Mouse (Mus musculus): Measurements from ENCODE around the gene Brwd1.
"Not testable (repeated sequence)": the region's sequence is repeated elsewhere in the genome, so short reads cannot be mapped to it uniquely, and the experiment has no call there.

Gene Brwd1

GRCm38 (mm10) chr16:96082301-96083178, at the start of gene Brwd1:
Brwd1 (minus strand) TSS chr16:96082526.
- peak; percentile 27 for DNase-seq (ENCODE audit: low read depth)

GRCm38 (mm10) chr16:96128466-96128865, 46.1 kb upstream of the Brwd1 start:
- no peak for DNase-seq (ENCODE audit: low read depth)

- peak; percentile 84 for DNase-seq (ENCODE audit: low read depth)
Measured at GRCm38 (mm10) chr16:96127657-96128344, 45.5 kb upstream of the Brwd1 start, which contains the start of gene Hmgn1. Hmgn1 (minus strand) TSS chr16:96127729.

GRCm38 (mm10) chr16:96127288-96127656, 44.9 kb upstream of the Brwd1 start:
- DNase-seq (ENCODE audit: low read depth), result no peak

GRCm38 (mm10) chr16:96126684-96127171, 44.4 kb upstream of the Brwd1 start:
- no peak for DNase-seq (ENCODE audit: low read depth)

GRCm38 (mm10) chr16:96120022-96120623, 37.8 kb upstream of the Brwd1 start:
- no peak for DNase-seq (ENCODE audit: low read depth)

GRCm38 (mm10) chr16:96114729-96115128, 32.4 kb upstream of the Brwd1 start:
- DNase-seq (ENCODE audit: low read depth), result no peak

GRCm38 (mm10) chr16:96112769-96113168, 30.4 kb upstream of the Brwd1 start:
- no peak for DNase-seq (ENCODE audit: low read depth)

GRCm38 (mm10) chr16:96110655-96111345, 28.5 kb upstream of the Brwd1 start:
- DNase-seq (ENCODE audit: low read depth), result no peak

GRCm38 (mm10) chr16:96109673-96110072, 27.3 kb upstream of the Brwd1 start:
- no peak for DNase-seq (ENCODE audit: low read depth)

GRCm38 (mm10) chr16:96103036-96103435, 20.7 kb upstream of the Brwd1 start:
- DNase-seq (ENCODE audit: low read depth), result no peak

GRCm38 (mm10) chr16:96097811-96098210, 15.5 kb upstream of the Brwd1 start:
- not testable (repeated sequence) for DNase-seq (ENCODE audit: low read depth)

- no peak for DNase-seq (ENCODE audit: low read depth)
Measured at GRCm38 (mm10) chr16:96095966-96096365, 13.6 kb upstream of the Brwd1 start.

GRCm38 (mm10) chr16:96091515-96092504, 9.5 kb upstream of the Brwd1 start:
- DNase-seq (ENCODE audit: low read depth), result no peak

- DNase-seq (ENCODE audit: low read depth), result no peak
Measured at GRCm38 (mm10) chr16:96088120-96088519, 5.8 kb upstream of the Brwd1 start.

- DNase-seq (ENCODE audit: low read depth), result no peak
Measured at GRCm38 (mm10) chr16:96087436-96087835, 5.1 kb upstream of the Brwd1 start.

GRCm38 (mm10) chr16:96087001-96087400, 4.7 kb upstream of the Brwd1 start:
- DNase-seq (ENCODE audit: low read depth), result no peak

- no peak for DNase-seq (ENCODE audit: low read depth)
Measured at GRCm38 (mm10) chr16:96085597-96085996, 3.3 kb upstream of the Brwd1 start.

GRCm38 (mm10) chr16:96083179-96083646, 887 bp upstream of the Brwd1 start:
- DNase-seq (ENCODE audit: low read depth), result no peak

GRCm38 (mm10) chr16:96081742-96082241, 534 bp downstream of the Brwd1 start:
- DNase-seq (ENCODE audit: low read depth), result no peak
